Mouse (Mus musculus): Measurements from ENCODE around the gene Bsn. TPM values are rescaled to one million over a fixed set of nuclear protein-coding genes. Genes with fewer than 3 reads are reported as not detected.
"Not testable (repeated sequence)": the region's sequence is repeated elsewhere in the genome, so short reads cannot be mapped to it uniquely, and the experiment has no call there.

Bsn gene
- total RNA-seq, 2 experiments from 2014 or later = 216 to 234 TPM

DNA sequence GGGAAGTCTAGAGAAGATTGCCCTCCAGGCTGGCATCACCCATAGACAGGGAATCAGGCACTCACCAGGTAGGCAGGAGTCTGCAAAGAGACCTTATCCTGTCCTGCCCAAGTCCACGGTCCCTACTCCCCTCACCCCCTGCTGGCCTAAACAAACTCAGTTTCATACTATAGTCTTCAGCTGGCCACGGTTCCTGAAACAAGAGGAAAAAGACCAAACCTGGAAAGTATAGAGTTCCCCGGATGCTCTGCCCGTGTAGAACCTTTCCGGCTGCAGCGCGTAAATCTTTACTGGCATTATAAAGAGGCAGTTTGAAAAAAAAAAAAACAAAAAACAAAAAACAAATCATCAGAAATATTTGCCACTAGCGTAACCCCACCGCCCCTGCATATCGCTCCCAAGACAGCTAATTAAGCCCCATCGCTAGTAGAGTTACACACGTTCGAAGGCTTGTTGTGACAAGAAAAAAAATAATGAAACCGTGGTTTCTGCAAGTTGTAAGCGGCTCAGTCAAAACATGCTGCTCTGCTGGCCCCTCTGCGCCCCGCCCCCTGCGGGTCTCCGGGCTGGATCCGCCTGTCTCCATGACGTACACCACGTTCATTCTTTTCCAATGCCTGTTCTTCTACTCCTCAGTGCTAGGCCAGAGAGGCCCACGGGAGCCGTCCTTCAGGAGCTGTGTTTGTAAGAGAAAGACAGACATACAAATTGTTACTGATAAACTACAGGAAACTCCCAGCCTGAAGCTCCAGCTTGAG, 6.9 kb upstream of the Bsn start:
- no peak for DNase-seq

DNA sequence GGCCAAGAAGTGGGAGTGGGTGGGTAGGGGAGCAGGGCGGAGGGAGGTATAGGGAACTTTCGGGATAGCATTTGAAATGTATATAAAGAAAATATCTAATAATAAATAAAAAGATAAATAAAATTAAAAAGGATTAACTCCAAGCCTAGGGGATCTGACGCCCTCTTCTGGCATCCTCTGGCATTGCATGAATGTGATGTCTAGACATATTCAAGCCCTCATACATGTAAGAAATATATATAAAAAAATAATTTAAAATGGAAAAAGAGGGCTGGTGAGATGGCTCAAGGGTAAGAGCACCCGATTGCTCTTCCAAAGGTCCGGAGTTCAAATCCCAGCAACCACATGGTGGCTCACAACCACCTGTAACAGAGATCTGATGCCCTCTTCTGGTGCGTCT, 6.0 kb upstream of the Bsn start:
- DNase-seq = not testable (repeated sequence)

DNA sequence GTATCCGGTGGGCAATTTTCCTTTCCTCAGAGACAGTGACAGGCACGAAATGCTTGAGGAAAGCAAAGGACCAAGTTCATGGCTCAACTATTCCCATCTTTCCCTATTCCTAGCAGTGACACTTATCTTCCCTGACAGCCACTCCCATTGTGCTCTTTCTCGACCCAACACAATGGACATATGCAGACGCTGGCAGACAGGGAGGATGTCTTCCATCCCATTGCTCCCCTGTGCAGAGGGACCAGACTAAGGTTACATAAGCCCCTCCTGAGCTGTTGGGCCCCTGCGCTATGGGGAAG, 747 bp downstream of the Bsn start:
- no peak for DNase-seq

DNA sequence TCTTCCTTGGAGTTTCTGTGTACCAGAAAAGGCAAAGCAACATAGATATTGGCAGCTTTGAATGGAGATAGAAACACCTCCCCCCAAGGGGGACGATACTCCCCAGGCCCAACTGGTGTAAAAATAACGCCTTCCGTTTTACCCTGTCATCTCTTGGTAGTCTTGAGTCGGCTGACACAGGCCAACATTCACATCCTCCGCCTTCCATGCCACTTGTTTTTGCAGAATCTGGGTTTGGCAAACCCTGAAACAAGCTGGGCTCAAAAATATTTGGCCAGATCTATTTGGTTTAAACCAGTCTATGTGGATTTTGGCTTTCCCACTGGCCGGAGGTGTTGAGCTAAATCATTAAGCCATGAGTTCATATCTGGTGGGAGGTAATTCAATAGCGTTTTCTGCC, 1.2 kb downstream of the Bsn start:
- no peak for DNase-seq

DNA sequence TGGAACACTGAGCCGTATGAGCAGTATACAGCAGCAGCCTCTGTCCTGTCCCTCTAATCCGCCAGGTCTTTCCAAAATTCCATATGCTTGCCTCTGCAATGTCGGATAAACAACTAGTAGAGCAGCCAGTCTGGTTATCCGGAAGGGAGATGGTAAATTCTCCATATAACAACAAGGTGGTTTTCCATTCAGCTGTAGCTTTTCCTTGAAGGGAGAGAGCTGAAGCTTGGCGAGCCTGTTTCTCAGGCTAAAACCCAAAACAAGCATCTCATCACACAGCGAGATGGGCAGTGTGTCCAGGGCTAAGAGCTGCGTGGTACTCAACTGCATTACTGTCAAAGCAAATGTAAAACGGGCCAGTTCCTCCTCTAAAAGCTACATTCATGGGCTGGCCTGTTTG, 1.7 kb downstream of the Bsn start:
- DNase-seq = no peak

DNA sequence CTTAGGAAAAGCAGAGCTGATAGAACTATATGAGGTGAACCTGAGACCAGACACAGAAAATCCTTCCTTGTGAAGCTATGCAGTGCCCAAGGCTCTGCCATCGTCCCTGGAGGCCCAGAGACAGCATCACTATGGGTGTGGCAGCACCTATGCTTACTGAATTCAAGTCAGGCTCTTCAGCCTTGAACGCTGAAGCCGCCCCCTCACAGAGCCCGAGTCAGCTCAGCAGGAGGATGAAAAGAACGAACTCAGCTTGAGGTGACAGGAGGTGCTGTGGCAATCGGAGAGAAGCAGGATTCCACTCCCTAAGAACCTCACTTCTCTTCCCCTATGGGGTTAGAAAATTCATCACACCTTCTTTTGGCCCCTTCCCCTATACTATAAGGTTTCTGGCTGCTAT, 2.6 kb downstream of the Bsn start:
- DNase-seq = no peak

DNA sequence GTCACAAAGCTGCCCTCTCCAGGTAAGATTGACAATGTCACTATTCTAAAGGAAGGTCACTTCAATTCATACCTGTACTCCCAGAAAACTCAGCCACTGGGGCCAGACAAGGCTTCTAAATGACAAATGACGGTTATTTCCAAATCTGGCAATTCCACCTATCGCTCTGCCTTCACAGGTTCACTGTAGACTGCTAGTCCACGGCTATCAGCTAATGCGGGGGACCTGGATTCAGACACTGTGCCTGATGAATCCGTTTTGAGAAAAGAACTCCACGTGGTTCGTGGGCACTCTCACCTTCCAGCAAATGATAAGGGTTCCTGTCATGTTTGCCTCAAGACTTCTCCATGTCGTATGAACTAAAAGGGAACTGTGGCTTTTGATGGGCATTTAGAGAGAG, 4.4 kb downstream of the Bsn start:
- no peak for DNase-seq

DNA sequence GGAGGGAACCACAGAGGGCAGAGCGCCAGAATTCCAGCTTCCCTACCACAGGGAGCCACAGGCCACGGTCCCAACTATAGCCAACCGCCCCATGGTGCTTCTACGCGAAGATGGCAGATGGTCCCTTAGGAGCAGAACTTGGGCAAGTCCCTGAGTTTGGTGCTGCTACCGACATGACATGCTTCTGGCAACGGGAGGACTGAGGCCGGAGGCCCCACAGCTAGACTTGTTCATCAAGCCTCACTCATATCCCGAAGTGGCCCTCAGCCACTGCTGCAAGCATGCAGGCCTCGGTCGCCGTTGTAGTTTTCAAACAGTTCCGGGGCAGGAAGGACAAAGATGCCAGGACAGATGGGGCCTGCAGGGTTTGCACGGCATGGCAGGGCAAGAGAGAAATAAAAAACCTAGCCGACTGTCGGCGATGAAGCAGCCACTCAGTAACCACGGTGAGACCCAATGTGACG, 6.6 kb downstream of the Bsn start:
- no peak for DNase-seq

DNA sequence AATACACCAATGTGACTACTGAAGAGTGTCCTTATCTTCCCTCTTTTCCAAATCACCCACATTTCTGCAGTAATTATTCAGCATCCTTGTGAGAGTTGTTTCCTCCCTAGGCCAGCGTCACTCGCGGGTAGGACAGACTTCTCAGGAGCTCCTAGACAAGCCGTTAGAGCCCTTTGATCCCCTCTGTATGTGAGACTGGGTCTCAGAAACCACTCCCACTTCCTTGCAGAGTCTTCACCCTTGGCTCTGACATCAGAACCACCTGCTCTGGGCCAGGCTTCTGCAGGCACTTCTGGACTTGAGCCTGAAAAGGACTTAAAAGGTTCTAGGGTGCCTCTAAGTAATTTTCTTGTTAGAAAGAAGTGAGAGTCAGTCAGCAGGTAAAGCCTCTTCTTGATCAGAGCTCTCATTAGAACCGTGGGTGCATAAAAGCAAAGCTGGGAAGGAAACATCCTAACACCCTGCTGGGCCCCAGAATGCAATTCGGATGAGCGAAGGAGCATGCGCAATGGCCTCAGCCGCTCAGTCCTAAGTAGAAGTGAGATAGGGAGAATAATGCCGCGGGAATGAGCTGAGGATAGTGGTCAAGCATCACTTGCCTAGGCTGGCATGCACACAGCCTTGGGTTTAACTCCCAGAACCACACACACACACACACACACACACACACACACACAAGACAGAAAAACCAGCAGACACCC, 7.2 kb downstream of the Bsn start:
- DNase-seq = no peak

DNA sequence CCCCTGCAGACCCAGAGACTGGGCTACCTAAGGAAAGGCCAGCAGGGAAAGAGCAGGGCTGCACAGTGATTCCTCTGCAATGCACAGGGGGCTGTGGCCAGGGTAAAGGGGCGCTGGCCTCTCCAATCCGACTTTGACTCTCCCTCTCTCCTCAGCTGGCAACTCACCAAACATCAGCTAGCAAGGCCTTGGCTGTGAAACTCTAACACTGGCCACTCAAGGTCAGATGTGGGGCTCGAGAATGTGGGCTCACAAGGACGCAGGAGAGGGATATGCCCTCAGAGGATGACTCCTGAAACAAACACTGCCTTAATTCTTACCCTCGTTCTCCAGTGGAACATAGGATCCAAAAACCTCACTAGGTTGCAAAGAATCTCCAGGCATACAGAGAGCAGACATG, 11.8 kb downstream of the Bsn start:
- no peak for DNase-seq

DNA sequence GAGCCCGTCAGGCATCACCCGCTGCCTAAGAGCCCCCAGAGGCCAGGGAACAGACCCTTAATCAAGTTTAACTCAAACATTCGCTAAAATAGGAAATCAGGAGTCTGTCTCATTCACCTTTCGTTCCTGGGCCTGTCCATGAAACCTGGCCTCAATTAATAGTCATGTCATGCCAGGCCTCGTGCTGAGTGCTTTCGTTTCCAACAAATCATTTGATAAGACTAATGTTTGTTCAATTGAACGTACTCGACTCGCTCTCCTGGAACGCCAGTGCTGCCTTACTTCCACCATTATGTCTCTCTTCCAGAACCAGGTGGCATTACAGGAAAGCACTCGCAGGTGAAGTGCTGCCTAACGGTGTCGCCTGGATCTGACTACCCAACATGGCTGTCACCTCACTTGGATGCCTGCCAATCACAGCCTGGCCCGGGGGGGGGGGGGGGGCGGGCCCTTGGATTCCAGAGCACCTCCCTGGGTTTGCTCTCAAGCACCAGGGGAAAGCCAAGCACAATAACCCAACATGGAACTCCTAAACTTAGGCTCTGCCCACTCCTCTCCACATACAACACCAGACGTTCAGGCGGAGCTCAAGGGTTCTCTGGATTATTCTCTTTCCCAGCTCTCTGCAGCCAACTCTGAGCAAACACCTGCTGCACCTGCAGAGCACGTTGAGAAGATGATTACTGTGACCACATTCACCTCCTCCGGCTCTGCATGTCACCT, 14.9 kb downstream of the Bsn start:
- DNase-seq = no peak

DNA sequence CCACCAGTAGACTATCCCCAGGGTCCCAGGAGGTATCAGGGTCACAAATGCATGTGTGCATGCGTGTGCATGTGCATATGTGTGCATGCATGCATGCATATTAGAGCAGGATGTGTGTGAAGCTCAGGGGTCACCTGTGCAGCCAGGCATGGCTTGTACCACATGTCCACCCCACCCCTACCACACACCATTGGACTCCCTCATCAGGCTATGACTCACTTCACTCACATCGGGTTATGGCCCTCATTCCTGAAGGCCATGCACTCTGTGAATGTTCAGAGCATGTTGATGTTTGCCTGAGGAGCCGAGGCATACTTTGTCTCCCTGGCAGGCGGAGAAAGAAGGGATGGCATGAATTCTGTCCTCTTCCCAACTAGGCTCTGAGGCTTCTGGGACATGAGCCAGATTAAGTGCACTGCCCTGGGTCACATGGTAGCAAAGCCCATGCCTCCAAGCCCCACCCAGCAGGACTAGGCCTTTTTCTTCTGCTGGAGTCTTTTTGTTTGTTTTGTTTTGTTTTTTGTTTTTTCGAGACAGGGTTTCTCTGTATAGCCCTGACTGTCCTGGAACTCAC, 17.3 kb downstream of the Bsn start:
- no peak for DNase-seq

DNA sequence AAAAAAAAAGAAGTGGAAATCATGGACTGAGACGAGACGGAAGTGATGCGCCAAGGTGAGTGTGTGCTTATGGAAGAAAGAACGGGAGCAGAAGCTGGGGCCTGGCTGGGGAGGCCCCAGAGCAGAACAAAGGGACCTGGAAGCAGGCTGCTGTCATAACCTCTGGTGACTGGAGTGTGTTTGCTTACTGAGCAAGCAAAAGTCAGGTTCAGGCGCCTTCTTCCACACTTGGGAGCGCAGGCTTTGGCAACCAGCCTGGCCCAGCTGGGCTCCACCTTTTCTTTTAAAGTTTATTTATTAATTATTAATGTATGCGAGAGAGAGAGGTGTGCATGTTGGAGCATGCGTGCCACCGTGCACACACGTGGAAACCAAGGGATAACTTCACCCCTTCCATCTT, 20.4 kb downstream of the Bsn start:
- DNase-seq = no peak

DNA sequence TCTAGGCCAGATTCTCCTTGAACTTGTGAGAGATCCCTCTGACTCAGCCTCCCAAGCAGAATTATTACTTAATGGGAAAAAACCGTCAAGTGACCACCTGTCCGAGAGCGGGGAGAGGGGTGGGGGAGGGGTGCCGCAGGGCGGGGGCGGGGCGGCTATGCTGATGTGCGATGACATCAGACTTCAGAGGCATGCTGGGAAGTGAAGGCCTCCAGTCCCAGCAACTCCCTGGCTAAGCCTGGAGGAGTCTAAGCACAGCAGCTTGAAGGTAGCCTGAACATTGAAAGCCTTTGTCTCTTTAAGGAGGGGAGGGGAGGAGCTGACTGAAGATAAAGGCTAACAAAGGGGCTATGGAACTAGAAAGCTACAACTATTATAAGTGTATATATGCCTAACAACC, 25.0 kb downstream of the Bsn start:
- no peak for DNase-seq

DNA sequence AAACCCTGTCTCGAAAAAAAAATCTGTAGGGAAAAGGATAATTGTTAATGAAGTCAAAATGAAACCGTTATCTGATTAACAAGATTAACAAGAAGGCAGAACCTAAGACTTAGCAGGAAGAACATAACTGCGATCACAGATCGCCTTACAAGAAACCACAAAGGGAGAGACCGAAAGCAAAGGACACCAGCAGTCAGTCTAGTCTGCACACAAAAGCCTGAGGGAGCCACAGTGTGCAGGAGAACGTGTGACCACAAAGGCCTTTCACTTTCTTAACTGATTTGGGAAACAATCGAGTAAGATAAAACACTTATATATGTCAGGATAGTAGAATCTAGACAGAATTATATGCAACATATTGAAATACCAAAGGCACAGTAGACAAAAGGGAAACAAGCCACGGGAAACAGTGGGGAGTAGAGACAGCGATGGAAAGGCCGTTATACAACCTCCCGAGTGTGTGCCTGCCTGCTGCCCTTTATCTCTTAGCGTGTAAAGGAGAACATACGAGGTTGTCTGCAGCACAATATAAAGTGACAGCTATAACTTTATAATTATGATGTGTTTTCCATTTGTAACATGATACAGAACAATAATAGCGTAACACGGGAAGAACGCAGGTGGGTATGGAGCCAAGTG, 26.4 kb downstream of the Bsn start:
- DNase-seq = no peak

DNA sequence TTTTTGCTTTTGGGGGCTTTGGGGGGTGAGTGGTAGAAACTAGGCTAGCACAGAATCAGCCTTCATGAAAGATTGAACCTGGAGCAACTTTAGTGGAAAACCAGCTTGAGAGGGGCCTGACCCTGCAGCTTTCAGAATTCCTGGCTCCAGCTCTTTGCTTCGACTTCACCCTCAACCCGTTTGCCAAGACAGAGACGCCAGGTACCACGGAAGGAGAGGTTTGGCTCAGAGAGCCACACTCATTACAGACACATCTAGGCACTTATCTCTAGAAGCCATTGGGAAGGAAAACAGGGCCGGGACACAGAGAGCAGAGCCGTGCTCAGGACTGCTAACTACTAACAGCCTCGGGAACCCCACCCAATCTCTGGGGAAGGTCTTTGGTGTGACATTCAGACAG, 32.3 kb downstream of the Bsn start:
- DNase-seq = no peak

DNA sequence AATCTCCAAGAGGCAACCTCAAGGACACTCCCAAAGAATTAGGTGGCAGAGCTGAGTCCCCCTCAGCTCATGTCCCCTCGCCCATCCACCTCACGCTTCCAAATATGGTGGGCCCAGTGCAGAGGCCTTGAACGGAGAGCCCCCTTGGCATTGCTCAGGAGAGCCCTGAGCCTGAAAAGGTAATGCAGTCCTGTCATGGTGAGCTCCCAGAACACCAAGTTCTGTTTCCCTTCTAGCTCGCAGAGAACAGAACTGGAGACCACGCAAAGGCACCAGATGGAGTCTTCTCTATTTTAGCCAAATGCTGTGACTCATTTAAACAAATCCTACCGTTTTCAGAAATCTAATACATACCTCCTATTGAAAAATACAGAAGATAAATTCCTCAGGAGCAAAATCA, 32.7 kb downstream of the Bsn start:
- DNase-seq = peak in 1 of 2 experiments; percentile 58

DNA sequence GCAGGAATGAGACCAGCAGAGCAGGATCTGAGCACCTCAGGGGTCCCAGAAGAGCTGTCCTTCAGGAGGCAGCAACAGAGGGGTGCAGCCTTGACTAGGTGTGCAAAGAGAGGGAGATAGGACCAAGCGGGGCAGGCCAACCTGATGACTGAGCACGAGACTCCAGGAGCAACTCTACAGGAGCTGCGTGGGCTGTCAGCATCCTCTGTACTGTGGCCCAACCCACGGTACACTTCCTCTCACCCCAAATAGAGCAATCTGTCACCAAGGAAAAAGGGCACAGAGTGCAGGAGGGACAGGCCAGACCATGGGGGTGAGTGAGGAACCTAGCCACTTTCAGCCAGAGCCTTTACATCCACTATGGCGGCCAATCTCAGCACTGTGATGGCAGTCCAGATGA, 33.4 kb downstream of the Bsn start:
- no peak for DNase-seq

DNA sequence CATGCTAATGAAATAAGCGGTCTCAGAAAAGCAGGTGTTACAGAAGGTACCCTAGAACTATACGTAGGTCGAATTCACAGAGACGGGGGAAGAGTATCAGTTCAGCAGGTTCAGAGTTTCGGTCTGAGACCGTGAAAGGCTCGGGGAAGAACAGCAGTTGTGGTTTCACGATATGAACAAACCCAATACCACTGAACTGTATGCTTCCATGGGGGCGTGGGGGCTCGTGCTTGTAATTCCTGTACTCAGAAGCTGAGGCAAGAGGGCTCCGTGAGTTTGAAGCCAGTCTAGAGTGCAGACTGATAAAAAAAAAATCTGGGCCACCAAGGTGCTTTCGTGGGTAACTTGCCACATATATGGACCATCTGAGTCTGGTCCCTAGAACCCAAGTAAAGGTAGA, 35.4 kb downstream of the Bsn start:
- DNase-seq = no peak

DNA sequence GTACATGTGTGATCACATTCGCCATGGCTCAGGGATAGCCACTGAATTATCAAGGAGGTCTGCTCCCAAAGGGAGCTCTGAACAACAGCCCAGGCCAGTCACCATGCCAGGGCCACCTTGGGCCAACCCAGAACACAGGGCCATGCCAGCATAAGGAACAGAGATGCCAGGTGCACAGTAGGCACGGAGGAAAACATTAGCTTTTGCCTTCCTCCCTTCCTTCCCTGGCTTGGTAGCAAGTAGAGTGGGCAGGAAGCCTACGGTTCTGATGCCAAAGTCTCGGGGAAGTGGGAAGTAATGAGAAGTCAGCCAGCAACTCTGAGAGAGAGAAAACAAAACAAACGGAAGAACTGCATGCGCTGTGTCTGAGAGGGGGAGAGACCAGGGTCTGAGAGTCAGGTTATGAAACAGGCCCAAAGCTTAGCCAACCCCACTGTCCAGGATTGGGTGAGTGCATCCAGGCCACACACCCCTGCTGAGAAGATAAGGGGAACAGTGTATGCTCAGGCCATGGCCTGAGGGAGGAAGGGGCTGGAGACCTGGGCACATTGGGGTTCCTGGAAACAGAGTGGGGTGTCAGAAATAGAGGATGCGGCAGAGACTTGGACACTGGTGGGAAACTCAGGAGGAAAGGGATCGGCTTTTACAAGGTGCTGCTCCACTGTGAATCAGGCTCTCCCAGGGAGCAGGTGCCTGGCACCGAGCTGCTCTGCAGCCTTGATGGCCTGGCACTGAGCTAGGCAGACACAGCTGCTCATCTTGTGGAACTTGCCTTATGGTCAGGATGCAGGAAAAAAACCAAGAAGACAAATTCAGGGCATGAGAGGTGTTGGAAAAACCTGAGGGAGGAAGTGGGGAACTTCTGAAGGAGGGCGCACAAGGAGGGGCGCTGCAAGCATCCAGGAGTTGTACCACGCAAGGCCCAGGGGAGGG, 36.4 kb downstream of the Bsn start:
- peak; percentile 45 to 54 for DNase-seq

DNA sequence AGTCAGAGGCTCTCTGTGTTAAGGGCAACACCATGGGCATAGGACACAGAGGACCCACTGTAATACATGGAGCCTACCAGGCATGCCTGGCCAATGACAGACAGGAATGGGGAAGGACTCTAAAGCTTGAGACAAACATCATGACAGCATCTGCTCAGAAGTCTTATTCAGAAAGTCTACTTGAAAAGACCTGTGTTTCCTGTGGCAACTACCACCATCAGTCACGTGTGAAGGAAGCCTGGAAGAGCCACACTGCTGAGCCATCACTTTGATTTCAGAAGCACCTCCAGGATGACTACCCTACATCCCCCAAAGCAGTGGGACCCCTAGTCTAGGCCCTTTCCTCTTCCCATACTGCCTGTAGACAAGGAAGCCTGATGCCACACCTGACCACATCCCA, 39.7 kb downstream of the Bsn start:
- no peak for DNase-seq

DNA sequence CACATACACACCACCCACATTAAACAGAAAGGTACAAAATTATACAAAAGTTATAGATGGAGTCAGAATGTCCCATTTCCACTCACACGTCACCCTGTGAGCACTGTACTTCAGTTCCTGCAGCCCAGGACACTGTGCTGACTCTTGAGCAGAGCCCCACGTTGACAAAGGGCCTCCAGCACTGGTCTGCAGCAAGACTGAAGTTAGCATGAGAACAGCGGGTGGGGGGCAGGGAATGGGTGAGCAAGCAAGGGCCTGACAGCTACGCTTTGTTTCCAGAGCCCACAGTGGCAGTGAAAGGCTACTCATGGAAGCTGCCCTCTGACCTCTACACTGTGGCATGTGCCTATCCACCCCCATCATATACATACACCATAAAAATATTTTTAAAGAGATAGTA, 40.4 kb downstream of the Bsn start:
- DNase-seq = no peak

Data from layer of hippocampus, postnatal 36 days (tissue).